Mouse (Mus musculus): Measurements from ENCODE around the gene Tmem178.

DNA sequence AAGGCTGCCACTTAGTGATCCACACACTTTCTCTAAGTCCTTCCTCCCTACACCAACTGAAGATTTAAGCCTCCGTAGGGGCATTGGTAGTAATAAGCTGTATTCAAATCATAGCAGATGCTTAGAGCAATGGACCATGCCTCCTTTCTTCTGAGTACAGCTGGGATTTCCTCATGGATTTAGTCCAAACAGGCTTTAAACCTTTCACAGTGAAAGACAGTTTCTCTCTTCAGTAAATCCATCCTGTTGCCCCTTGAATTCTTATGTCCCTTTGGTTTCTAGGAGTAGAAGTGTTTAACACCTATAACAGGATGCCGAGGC lies 44.3 kb upstream of the Tmem178 start:
- TF ChIP-seq POLR2A (IDR thresholded peaks at IDR 0.05; ENCODE audit: borderline replicate concordance, insufficient read depth, low read length) (no peak), CTCF (IDR thresholded peaks at IDR 0.05; ENCODE audit: borderline replicate concordance, insufficient read depth, low read depth, low read length) (no peak)
